Comparison of ENCODE assay signal across 8 mouse cellular contexts in genomic region chr5:124629641-124630040, GRCm38 (mm10). TPM values are rescaled to one million over a fixed set of nuclear protein-coding genes. Genes with fewer than 3 reads are reported as not detected.
DNase-seq lines count a peak whose midpoint lies in the region; ATAC-seq and TF ChIP-seq lines count a peak whose summit lies in the region.

No protein-coding gene starts in this region.

- no peak for DNase-seq in thymus, adult 2 months
- no peak for DNase-seq in thymus, postnatal 10 days (ENCODE audit: low spot score in 2 of 2)
- no peak for DNase-seq in forebrain, embryonic 11.5 days (ENCODE audit: low spot score)
- no peak for DNase-seq in midbrain, embryonic 11.5 days (ENCODE audit: low spot score, missing footprints)
- no peak for DNase-seq in Muller cell, postnatal 12 days (ENCODE audit: inconsistent ontology term)
- no peak for DNase-seq in thymus, postnatal 25 days
- DNase-seq in embryo, embryonic 10.5 days (ENCODE audit: low spot score), result no peak

- H3K9me3 ChIP-seq in forebrain, embryonic 11.5 days (ENCODE audit: control insufficient read depth, low read length), result no peaks in the 10 kb centered on the region
- H3K9me3 ChIP-seq in kidney, embryonic 15.5 days (replicated peaks), result no peaks in the 10 kb centered on the region
- no peaks in the 10 kb centered on the region for H3K9me3 ChIP-seq in midbrain, embryonic 11.5 days (ENCODE audit: control insufficient read depth, low read length)

- no peak for ATAC-seq in forebrain, embryonic 11.5 days (replicated peaks; ENCODE audit: low FRiP score)
- ATAC-seq in kidney, embryonic 15.5 days (replicated peaks; ENCODE audit: low FRiP score), result no peak
- ATAC-seq in midbrain, embryonic 11.5 days (ENCODE audit: low FRiP score), result no peak

- peaks cover 6% of the 10 kb centered on the region; the same call in 1 of the 2 replicates for H3K36me3 ChIP-seq in thymus, adult 2 months (ENCODE audit: control insufficient read depth, insufficient read depth, low read length)
- H3K36me3 ChIP-seq in forebrain, embryonic 11.5 days (ENCODE audit: control insufficient read depth, insufficient read depth, low read length), result no peaks in the 10 kb centered on the region
- peaks cover 20% of the 10 kb centered on the region for H3K36me3 ChIP-seq in kidney, embryonic 15.5 days
- peaks cover 7% of the 10 kb centered on the region for H3K36me3 ChIP-seq in midbrain, embryonic 11.5 days (ENCODE audit: control insufficient read depth, insufficient read depth, low read length)

- H3K4me3 ChIP-seq in thymus, adult 2 months (ENCODE audit: control insufficient read depth, insufficient read depth, low read length), result peak overlapping the region; percentile 70
- H3K4me3 ChIP-seq in forebrain, embryonic 11.5 days (ENCODE audit: low read depth, low read length), result peak overlapping the region; percentile 97
- H3K4me3 ChIP-seq in kidney, embryonic 15.5 days (replicated peaks), result peak overlapping the region; percentile 89
- peak overlapping the region; percentile 99 for H3K4me3 ChIP-seq in midbrain, embryonic 11.5 days (ENCODE audit: low read depth, low read length)

- peaks cover 46% of the 10 kb centered on the region for H3K4me1 ChIP-seq in thymus, adult 2 months (replicated peaks; ENCODE audit: control insufficient read depth, insufficient read depth, low read length)
- no peaks in the 10 kb centered on the region; the same call in 1 of the 2 replicates for H3K4me1 ChIP-seq in forebrain, embryonic 11.5 days (replicated peaks; ENCODE audit: control insufficient read depth, insufficient read depth, low read length)
- peaks cover 20% of the 10 kb centered on the region for H3K4me1 ChIP-seq in kidney, embryonic 15.5 days
- peaks cover 14% of the 10 kb centered on the region for H3K4me1 ChIP-seq in midbrain, embryonic 11.5 days (ENCODE audit: control insufficient read depth, insufficient read depth, low read length)

- peak overlapping the region; percentile 17 for H3K27ac ChIP-seq in thymus, adult 2 months (ENCODE audit: control insufficient read depth, insufficient read depth, low read length)
- no peak overlapping the region for H3K27ac ChIP-seq in forebrain, embryonic 11.5 days (ENCODE audit: low read depth, low read length)
- H3K27ac ChIP-seq in kidney, embryonic 15.5 days, result no peak overlapping the region
- H3K27ac ChIP-seq in midbrain, embryonic 11.5 days (ENCODE audit: low read depth, low read length), result no peak overlapping the region

- H3K4me2 ChIP-seq in forebrain, embryonic 11.5 days (ENCODE audit: low read depth, low read length, severe bottlenecking), result peak overlapping the region; percentile 85
- H3K4me2 ChIP-seq in kidney, embryonic 15.5 days, result peak overlapping the region; percentile 73
- peak overlapping the region; percentile 95 for H3K4me2 ChIP-seq in midbrain, embryonic 11.5 days

- no peak for TF ChIP-seq POLR2A in thymus, adult 2 months (IDR thresholded peaks at IDR 0.05; ENCODE audit: control insufficient read depth, extremely low read depth, insufficient read depth, low read length, poor library complexity)

- peak overlapping the region; percentile 84 for H3K9ac ChIP-seq in forebrain, embryonic 11.5 days (ENCODE audit: low read length)
- peak overlapping the region; percentile 83 for H3K9ac ChIP-seq in kidney, embryonic 15.5 days
- H3K9ac ChIP-seq in midbrain, embryonic 11.5 days (ENCODE audit: low read length), result peak overlapping the region; percentile 91

- no peak for TF ChIP-seq CTCF in thymus, adult 2 months (IDR thresholded peaks at IDR 0.05; ENCODE audit: borderline replicate concordance, control insufficient read depth, extremely low read depth, insufficient read depth, low read length, poor library complexity)

- WGBS in thymus, adult 2 months, result 8% methylated on average over 11 of the region's 11 CpGs
- WGBS in forebrain, embryonic 11.5 days, result 27% methylated on average over 11 of the region's 11 CpGs
- WGBS in kidney, embryonic 15.5 days, result 17% methylated on average over 11 of the region's 11 CpGs
- 28% methylated on average over 11 of the region's 11 CpGs for WGBS in midbrain, embryonic 11.5 days

- H3K27me3 ChIP-seq in thymus, adult 2 months (ENCODE audit: control insufficient read depth, insufficient read depth, low read length), result no peaks in the 10 kb centered on the region
- no peaks in the 10 kb centered on the region for H3K27me3 ChIP-seq in forebrain, embryonic 11.5 days (ENCODE audit: control insufficient read depth, insufficient read depth, low read length)
- no peaks in the 10 kb centered on the region for H3K27me3 ChIP-seq in kidney, embryonic 15.5 days
- no peaks in the 10 kb centered on the region for H3K27me3 ChIP-seq in midbrain, embryonic 11.5 days (ENCODE audit: control insufficient read depth, insufficient read depth, low read length)

RNA-seq across cellular contexts. Expression of gene Atp6v0a2, which starts 1.3 kb away (rescaled TPM):
- polyA plus RNA-seq in thymus, adult 2 months (2012; rRNA removed), result 122 and 127 TPM in 2 replicates
- 49.6 and 52.7 TPM in 2 replicates for polyA plus RNA-seq in forebrain, embryonic 11.5 days (2014; fragmentation: Nextera tagmentation; extraction: Ambion mirVana)
- 45.7 and 47.2 TPM in 2 replicates for polyA plus RNA-seq in kidney, embryonic 15.5 days (2015; fragmentation: Nextera tagmentation; extraction: Ambion mirVana)
- polyA plus RNA-seq in midbrain, embryonic 11.5 days (2014; fragmentation: Nextera tagmentation; extraction: Ambion mirVana), result 40.3 and 42.5 TPM in 2 replicates

RNA-seq across cellular contexts. Expression of gene Gtf2h3, which starts 50.7 kb away (rescaled TPM):
- 55.7 and 57.6 TPM in 2 replicates for polyA plus RNA-seq in thymus, adult 2 months (2012; rRNA removed)
- 80.6 and 83.2 TPM in 2 replicates for polyA plus RNA-seq in forebrain, embryonic 11.5 days (2014; fragmentation: Nextera tagmentation; extraction: Ambion mirVana)
- 72.8 and 78.7 TPM in 2 replicates for polyA plus RNA-seq in kidney, embryonic 15.5 days (2015; fragmentation: Nextera tagmentation; extraction: Ambion mirVana)
- polyA plus RNA-seq in midbrain, embryonic 11.5 days (2014; fragmentation: Nextera tagmentation; extraction: Ambion mirVana), result 73.0 and 85.9 TPM in 2 replicates

RNA-seq across cellular contexts. Expression of gene Eif2b1, which starts 50.7 kb away (rescaled TPM):
- 25.2 and 25.4 TPM in 2 replicates for polyA plus RNA-seq in thymus, adult 2 months (2012; rRNA removed)
- 74.5 and 84.0 TPM in 2 replicates for polyA plus RNA-seq in forebrain, embryonic 11.5 days (2014; fragmentation: Nextera tagmentation; extraction: Ambion mirVana)
- polyA plus RNA-seq in kidney, embryonic 15.5 days (2015; fragmentation: Nextera tagmentation; extraction: Ambion mirVana), result 72.5 and 73.1 TPM in 2 replicates
- 84.6 and 87.3 TPM in 2 replicates for polyA plus RNA-seq in midbrain, embryonic 11.5 days (2014; fragmentation: Nextera tagmentation; extraction: Ambion mirVana)
